Mouse (Mus musculus) ES-E14 (cell line): Measurements from ENCODE around the gene Sepsecs. TPM values are rescaled to one million over a fixed set of nuclear protein-coding genes. Genes with fewer than 3 reads are reported as not detected.

Experiments
- DNase-seq: peaks from one replicate; pipeline ENCODE4 v3.0.0-alpha.2; 2013; ENCODE audit warnings: low read depth, low spot score
- H3K27ac ChIP-seq: 2 replicates; pipeline ENCODE4 v1.5.1; 2012; ENCODE audit warnings: low read depth, mild to moderate bottlenecking, low read length, moderate library complexity, mixed read lengths; ENCODE audit not compliant: poor library complexity, insufficient read depth, severe bottlenecking
- H3K36me3 ChIP-seq: 2 replicates; pipeline ENCODE4 v1.6.1; 2012; ENCODE audit warnings: mild to moderate bottlenecking, low read length, moderate library complexity, mixed read lengths; ENCODE audit not compliant: control insufficient read depth, poor library complexity, insufficient read depth, severe bottlenecking
- H3K4me1 ChIP-seq, 2 experiments: fragments of 150-350 bp in 1 of 2; sonication (generic) in 1 of 2; 2 replicates each; pipeline ENCODE4 v1.6.1; 2012; ENCODE audit warnings: low read length in 2 of 2, mild to moderate bottlenecking in 1 of 2, mixed read lengths in 1 of 2; ENCODE audit not compliant: control insufficient read depth in 2 of 2, insufficient read depth in 2 of 2, poor library complexity in 1 of 2
- H3K4me3 ChIP-seq, 2 experiments: fragments of 150-350 bp in 1 of 2; sonication (generic) in 1 of 2; 2 replicates each; pipeline ENCODE4 v1.5.1; 2012; ENCODE audit warnings: low read length in 2 of 2, low read depth in 1 of 2, mild to moderate bottlenecking in 1 of 2, mixed read lengths in 1 of 2; ENCODE audit not compliant: insufficient read depth in 1 of 2, poor library complexity in 1 of 2, severe bottlenecking in 1 of 2
- H3K9ac ChIP-seq: 2 replicates; pipeline ENCODE4 v1.6.1; 2012; ENCODE audit warnings: low read depth, mild to moderate bottlenecking, low read length, mixed read lengths; ENCODE audit not compliant: poor library complexity, insufficient read depth, severe bottlenecking
- H3K9me3 ChIP-seq: fragments of 150-350 bp; sonication (generic); 2 replicates; pipeline ENCODE4 v1.6.1; 2012; ENCODE audit warnings: low read depth, mild to moderate bottlenecking, low read length; ENCODE audit not compliant: control insufficient read depth, insufficient read depth
- CHD2 ChIP-seq: IDR thresholded peaks from 2 replicates; pipeline ENCODE4 v1.6.1; 2014; ENCODE audit warnings: mild to moderate bottlenecking, low read depth, low read length, inconsistent platforms
- HCFC1 ChIP-seq: IDR thresholded peaks from 2 replicates; pipeline ENCODE4 v1.6.1; 2012; ENCODE audit warnings: low read length, inconsistent platforms, borderline replicate concordance; ENCODE audit not compliant: insufficient read depth
- MAFK ChIP-seq: IDR thresholded peaks from 2 replicates; pipeline ENCODE4 v1.6.1; 2014; ENCODE audit warnings: mild to moderate bottlenecking, low read depth, low read length, inconsistent platforms; ENCODE audit not compliant: insufficient read depth
- ZC3H11A ChIP-seq: IDR thresholded peaks from 2 replicates; pipeline ENCODE4 v1.6.1; 2012; ENCODE audit warnings: low read depth, mild to moderate bottlenecking, inconsistent platforms, low read length, borderline replicate concordance
- ZNF384 ChIP-seq: IDR thresholded peaks from 2 replicates; pipeline ENCODE4 v1.6.1; 2012; ENCODE audit warnings: low read depth, low read length, inconsistent platforms
- in situ Hi-C, 2 experiments: fragments of 600-800 bp; cut with MboI; formaldehyde crosslinking; loops; one replicate each; pipeline ENCODE4 v1.15.1; 2025; ENCODE audit warnings: low sequenced_read_pairs in 2 of 2, inconsistent platforms in 1 of 2; ENCODE audit not compliant: unreplicated experiment in 2 of 2
- total RNA-seq: library from RNA; depleted of rRNA; stranded (reverse); fragments of 300-350 nt; gene quantifications from 2 replicates; pipeline ENCODE4 v1.2.3, GENCODE M21; 2012

Gene Sepsecs
- total RNA-seq, 1 experiment = 9.7 TPM

DNA sequence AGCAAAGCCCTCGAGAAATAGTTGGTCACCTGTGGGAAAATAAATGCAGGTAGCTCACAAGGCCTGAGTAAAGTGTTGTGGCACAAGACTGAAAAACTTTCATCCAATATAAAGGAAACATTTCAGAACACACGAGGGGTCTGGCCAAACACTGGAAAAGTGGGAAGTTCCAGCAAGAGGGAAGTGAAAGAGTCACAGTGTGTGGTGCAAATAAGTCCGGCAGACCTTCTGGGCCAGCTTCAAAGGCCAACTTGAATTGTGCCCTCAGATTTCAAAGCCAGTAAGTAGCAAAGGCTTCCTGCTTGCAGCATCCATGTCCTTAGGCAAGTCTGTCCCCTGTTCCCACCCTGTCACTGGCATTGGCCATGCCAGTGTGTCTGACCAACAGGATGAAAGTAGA is 7.6 kb upstream of the Sepsecs start:
- Histone ChIP-seq H3K9me3 (no peaks in the 10 kb centered on the region), H3K36me3 (no peaks in the 10 kb centered on the region), H3K9ac (no peak overlapping the region), H3K27ac (no peak overlapping the region), H3K4me3 (no peak overlapping the region), H3K4me1 (no peaks in the 10 kb centered on the region; a peak in 2 of 4 replicates)
- in situ Hi-C loops = no loop called here
- DNase-seq = no peak
- TF ChIP-seq MAFK = no peak
- TF ChIP-seq ZNF384 = no peak
- no peak for TF ChIP-seq CHD2
- TF ChIP-seq HCFC1 = no peak
- TF ChIP-seq ZC3H11A = no peak

DNA sequence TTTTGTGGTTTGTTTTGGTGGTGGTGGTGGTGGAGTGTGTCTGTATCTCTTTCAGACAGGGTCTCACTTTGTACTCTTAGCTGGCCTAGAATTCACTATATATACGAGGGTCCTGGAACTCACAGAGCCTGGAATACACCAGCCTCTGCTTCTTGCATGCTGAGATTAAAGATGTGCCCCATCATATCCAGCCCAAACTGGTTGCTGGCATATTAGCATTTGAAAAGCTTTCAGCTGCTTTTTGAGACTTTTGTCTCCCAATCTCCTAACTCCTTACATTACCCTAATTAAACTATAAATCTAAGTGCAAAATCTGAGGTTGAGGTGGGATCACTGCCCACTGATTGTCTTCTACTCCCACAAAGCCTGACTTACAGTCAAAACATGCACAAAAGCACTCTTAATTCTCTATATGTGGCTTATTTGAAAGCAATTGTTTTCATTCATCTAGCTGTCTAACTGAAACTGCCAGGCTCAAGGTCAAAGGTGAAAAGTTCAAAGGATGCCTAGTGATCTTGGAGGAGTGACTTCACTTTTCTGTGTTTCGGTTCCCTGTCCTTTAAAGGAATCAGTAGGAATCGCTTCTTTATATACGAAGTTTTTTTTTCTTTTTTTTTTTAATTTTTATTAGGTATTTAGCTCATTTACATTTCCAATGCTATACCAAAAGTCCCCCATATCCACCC is 5.0 kb upstream of the Sepsecs start:
- Histone ChIP-seq H3K9me3 (no peaks in the 10 kb centered on the region), H3K4me3 (no peak overlapping the region), H3K9ac (no peak overlapping the region), H3K27ac (no peak overlapping the region), H3K36me3 (no peaks in the 10 kb centered on the region), H3K4me1 (no peaks in the 10 kb centered on the region; a peak in 2 of 4 replicates)
- in situ Hi-C loops = no loop called here
- peak; percentile 53 for DNase-seq
- TF ChIP-seq CHD2 = no peak
- TF ChIP-seq MAFK = no peak
- no peak for TF ChIP-seq HCFC1
- no peak for TF ChIP-seq ZC3H11A
- no peak for TF ChIP-seq ZNF384

DNA sequence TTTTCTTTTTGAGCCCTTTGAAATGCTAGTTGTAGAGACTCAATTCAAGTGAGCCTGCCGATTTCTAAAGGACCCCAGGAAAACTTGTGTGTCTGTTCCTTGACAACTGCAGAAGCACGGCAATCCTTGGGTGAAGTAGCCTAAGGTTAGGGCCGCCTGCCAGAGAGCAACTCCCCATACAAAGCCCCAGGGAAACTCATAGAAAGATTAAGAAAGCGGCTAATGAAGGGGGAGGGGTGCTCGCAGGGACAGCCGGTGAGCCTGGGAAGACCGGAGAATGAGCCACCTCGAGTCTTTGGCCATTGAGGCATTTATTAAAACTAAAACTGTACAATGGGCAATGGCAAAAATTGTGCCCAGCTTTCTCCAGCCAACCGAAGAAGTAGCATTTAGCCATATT is 3.8 kb upstream of the Sepsecs start:
- H3K9ac ChIP-seq = no peak overlapping the region
- in situ Hi-C loops = no loop called here

DNA sequence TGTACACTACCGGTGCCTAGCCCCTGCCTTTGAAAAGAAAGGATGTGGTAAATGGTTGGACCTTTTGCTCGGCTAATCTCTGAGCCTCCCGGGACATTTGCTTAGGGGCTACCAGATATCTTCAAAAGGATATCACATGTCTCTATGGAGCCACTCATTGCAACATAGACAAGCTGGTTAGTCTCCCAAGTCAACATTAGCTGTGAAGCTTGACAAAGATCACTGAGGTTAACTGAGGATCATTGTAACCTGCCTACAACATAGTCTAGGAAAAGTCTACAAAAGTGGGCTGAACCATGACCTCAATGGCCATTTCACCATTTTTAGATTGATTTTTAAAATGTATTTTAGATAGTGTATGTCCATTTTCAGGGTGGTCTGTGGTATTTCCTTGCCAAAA is 1.2 kb upstream of the Sepsecs start:
- Histone ChIP-seq H3K4me1 (peaks cover 0 to 2% of the 10 kb centered on the region in 2 experiments; a peak in 2 of 4 replicates), H3K36me3 (no peaks in the 10 kb centered on the region), H3K9me3 (no peaks in the 10 kb centered on the region), H3K9ac (no peak overlapping the region), H3K4me3 (no peak overlapping the region), H3K27ac (no peak overlapping the region)
- no peak for DNase-seq
- in situ Hi-C loops = no loop called here
- TF ChIP-seq ZC3H11A (no peak), MAFK (no peak), HCFC1 (no peak), ZNF384 (no peak), CHD2 (no peak)

More for the DNA sequence above, 3.8 kb upstream of the Sepsecs start:
- H3K36me3 ChIP-seq = no peaks in the 10 kb centered on the region
- TF ChIP-seq HCFC1 (no peak), ZC3H11A (no peak), MAFK (no peak), ZNF384 (no peak), CHD2 (no peak)
- no peak overlapping the region for H3K27ac ChIP-seq
- no peak overlapping the region for H3K4me3 ChIP-seq
- peaks cover 0 to 2% of the 10 kb centered on the region in 2 experiments; a peak in 2 of 4 replicates for H3K4me1 ChIP-seq
- DNase-seq = no peak
- H3K9me3 ChIP-seq = no peaks in the 10 kb centered on the region

DNA sequence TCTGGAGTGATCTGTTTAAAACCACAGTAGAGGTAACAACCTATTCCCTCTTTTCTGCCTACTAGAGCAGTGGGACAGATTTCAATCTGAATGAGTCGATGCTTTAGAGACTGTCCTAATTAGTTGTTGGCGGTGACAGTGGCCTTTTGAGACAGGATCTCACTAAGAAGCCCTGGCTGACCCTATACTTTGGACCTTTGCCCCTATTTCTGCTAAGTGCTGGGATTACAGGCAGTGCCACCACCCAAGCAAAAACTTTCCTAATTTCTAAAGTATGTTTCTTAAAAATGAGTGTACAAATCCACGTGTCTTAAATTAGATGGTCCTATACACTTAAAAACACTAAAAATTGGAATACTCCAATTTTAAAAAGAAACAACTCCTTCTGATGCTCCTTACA is 2.7 kb downstream of the Sepsecs start:
- H3K27ac ChIP-seq = no peak overlapping the region
- H3K9ac ChIP-seq = no peak overlapping the region
- H3K4me3 ChIP-seq = no peak overlapping the region
- no peaks in the 10 kb centered on the region for H3K9me3 ChIP-seq
- TF ChIP-seq CHD2 (no peak), MAFK (no peak), HCFC1 (no peak), ZC3H11A (no peak), ZNF384 (no peak)
- H3K36me3 ChIP-seq = peaks cover 2% of the 10 kb centered on the region; the same call in 1 of the 2 replicates
- 0 out of 4 replicates have a peak, but pooled peaks cover 0 to 2% of the 10 kb centered on the region in 2 experiments for H3K4me1 ChIP-seq
- in situ Hi-C loops = no loop called here
- no peak for DNase-seq
